Mouse (Mus musculus): ENCODE data around the gene Icmt. TPM values are rescaled to one million over a fixed set of nuclear protein-coding genes. Genes with fewer than 3 reads are reported as not detected.
A peak's percentile ranks its signal among the peaks of the same experiment; 100 is the strongest.

Icmt gene
- 20.3 and 21.3 TPM in 2 replicates for polyA plus RNA-seq (2016; fragmentation: Nextera tagmentation; extraction: Ambion mirVana)

DNA sequence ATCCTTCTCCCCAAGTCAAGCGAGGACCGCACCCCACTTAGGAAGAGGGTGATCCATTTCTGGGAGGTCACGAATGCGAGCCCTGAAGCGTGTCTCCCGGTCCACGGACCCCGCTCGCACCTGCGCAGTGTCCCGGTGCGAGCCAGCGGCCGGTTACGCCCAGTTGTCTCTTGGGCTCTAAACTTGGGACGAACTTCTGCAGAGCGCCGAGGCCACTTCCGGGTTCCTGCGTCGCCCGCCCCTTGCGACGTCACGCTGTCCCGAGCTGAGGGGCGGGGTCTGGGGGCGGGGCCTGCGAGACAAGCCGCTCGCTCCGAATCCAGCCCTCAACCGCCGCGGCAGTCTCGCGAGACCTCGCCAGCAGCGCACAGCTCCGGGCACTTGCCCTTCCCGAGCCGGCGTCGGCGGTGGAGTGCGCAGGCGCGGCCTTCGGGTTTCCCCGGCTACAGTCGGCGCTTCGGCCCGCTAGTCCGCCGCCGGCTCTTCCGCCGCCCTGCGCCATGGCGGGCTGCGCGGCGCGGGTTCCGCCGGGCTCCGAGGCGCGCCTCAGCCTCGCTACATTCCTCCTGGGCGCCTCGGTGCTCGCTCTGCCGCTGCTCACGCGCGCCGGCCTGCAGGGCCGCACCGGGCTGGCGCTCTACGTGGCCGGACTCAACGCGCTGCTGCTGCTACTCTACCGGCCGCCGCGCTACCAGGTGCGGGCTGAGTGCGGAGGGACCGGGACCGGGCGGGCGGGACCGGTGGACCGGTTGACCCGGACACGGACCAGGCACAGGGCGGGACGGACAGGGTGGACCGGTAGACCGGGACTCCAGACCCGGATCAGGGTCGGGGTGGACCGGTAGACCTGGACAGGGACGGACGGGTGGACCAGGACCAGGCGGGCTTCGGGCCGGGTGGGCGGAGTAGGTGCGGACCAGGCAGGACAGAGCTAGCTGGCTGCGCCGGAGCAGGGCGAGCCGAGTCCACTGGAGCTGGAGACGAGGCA lies at the start of gene Icmt:
Icmt (plus strand) TSS at position 354 of the 988 bp plus-strand sequence.
- under 1% methylated on average over 119 of the region's 119 CpGs for WGBS

DNA sequence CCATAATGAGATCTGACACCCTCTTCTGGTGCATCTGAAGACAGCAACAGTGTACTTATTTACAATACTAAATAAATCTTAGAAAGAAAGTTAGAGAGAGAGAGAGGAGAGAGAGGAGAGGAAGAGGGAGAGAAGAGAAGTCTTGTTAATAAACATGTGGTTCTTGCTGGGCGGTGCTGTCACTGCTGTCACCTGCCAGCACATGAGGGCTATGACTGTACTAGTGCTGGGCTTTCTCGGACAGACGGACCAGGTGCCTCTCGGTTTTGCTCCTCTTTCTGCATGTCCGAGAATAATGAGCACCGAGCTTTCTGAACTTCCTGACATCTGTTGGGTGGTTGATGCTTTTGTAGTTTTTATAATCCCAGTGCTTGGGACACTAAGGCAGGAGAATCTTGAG lies 46.4 kb upstream of the Icmt start:
- no peak overlapping the region for H3K27ac ChIP-seq
- H3K9ac ChIP-seq = no peak overlapping the region
- H3K27me3 ChIP-seq = no peaks in the 10 kb centered on the region
- H3K36me3 ChIP-seq (replicated peaks) = peaks cover 11% of the 10 kb centered on the region; the same call in 1 of the 2 replicates
- no peak overlapping the region for H3K4me3 ChIP-seq (replicated peaks)
- peaks cover 8% of the 10 kb centered on the region for H3K4me1 ChIP-seq
- 92% methylated on average over 6 of the region's 6 CpGs for WGBS
- ATAC-seq (ENCODE audit: low FRiP score) = no peak
- no peaks in the 10 kb centered on the region for H3K9me3 ChIP-seq
- no peak overlapping the region for H3K4me2 ChIP-seq

More for the DNA sequence above, at the start of gene Icmt:
- Histone ChIP-seq H3K4me1 (peaks cover 41% of the 10 kb centered on the region), H3K4me3 (replicated peaks) (peak within 1 kb of the TSS; percentile 96), H3K9me3 (no peaks in the 10 kb centered on the region), H3K27ac (peak within 1 kb of the TSS; percentile 73), H3K4me2 (peak within 1 kb of the TSS; percentile 97), H3K9ac (peak within 1 kb of the TSS; percentile 91), H3K36me3 (replicated peaks) (peaks cover 28% of the 10 kb centered on the region), H3K27me3 (peaks cover 50% of the 10 kb centered on the region)
- peak; percentile 96 for ATAC-seq (ENCODE audit: low FRiP score)

DNA sequence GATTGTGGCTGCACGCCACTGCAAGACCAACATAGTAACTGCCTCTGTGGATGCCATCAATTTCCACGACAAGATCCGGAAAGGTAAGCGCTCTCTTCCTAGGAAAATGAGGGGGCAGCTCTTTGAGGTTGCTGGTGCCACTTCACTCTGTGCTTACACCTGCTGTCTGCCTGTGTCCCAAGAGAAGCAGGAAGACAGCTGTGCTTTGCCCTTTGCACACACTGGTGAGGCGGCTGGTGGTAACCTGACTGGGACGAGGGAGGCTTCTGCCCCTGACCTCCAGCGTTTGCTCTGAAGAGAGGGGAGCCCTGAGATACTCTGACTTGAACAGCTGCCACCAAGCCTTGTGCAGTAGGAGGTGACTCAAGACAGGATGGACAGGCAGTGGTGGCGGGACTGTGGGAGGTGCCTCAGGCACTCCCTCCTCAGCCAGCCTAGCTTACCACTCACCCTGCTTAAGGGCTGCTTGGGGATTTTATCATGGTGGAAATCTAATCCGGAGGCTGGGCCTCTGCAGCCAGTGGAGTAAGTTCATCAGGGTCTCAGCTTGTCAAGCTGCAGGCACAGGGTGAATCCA lies 43.8 kb upstream of the Icmt start:
- H3K27ac ChIP-seq = no peak overlapping the region
- 79% methylated on average over 9 of the region's 9 CpGs for WGBS

DNA sequence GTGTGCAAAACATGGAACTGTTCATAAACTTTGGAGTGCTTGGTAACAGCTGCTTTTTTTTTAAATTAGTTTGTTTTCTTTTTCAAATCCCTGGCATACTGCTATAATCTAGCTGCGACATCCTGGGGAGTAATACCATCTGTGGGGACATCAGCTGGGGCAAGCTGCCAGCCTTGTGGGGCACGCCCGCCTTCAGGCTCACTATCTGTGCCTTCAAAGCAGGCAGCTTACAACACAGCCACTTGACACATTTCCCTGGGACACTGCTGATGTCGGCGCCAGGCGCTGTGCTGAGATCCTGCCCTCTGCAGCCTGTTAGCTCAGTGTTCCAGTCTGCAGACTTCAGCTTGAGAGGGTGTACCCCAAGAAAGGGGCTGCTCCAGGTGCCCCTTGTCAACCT lies 40.0 kb upstream of the Icmt start:
- Histone ChIP-seq H3K9me3 (no peaks in the 10 kb centered on the region), H3K27me3 (no peaks in the 10 kb centered on the region), H3K4me2 (no peak overlapping the region), H3K4me3 (replicated peaks) (no peak overlapping the region), H3K4me1 (peaks cover 2% of the 10 kb centered on the region; the same call in 1 of the 2 replicates), H3K27ac (no peak overlapping the region), H3K36me3 (replicated peaks) (peaks cover 12% of the 10 kb centered on the region), H3K9ac (no peak overlapping the region)
- 74% methylated on average over 6 of the region's 6 CpGs for WGBS
- ATAC-seq (ENCODE audit: low FRiP score) = no peak

More for the DNA sequence above, 43.8 kb upstream of the Icmt start:
- no peak overlapping the region for H3K4me3 ChIP-seq (replicated peaks)
- H3K9ac ChIP-seq = no peak overlapping the region
- H3K4me1 ChIP-seq = no peaks in the 10 kb centered on the region; the same call in 1 of the 2 replicates
- no peak overlapping the region for H3K4me2 ChIP-seq
- ATAC-seq (ENCODE audit: low FRiP score) = no peak
- H3K36me3 ChIP-seq (replicated peaks) = peaks cover 11% of the 10 kb centered on the region; the same call in 1 of the 2 replicates
- no peaks in the 10 kb centered on the region for H3K9me3 ChIP-seq
- H3K27me3 ChIP-seq = no peaks in the 10 kb centered on the region

DNA sequence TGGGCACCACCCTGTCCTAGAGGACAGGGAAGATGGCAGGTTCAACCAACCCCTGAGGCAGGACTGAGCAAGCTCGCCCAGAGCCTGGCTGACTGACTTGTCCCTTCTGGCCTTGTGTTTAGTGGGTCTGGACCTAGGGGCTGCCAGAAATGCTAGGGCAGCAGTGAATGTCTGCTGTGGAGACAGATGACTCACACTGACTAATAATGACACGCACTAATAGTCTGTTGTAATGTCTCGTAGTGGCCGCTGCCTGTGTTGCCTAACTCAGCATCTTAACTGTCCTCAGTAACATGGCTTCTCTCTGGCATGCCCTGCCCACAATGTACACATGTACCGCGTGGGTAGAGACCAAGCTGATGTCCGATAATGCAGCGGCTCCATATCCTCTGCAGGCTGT lies 36.6 kb upstream of the Icmt start:
- Histone ChIP-seq H3K9me3 (no peaks in the 10 kb centered on the region), H3K4me2 (no peak overlapping the region), H3K27ac (no peak overlapping the region), H3K27me3 (no peaks in the 10 kb centered on the region), H3K4me1 (peaks cover 15% of the 10 kb centered on the region), H3K36me3 (replicated peaks) (peaks cover 10% of the 10 kb centered on the region), H3K4me3 (replicated peaks) (no peak overlapping the region), H3K9ac (no peak overlapping the region)
- 94% methylated on average over 8 of the region's 8 CpGs for WGBS
- ATAC-seq (ENCODE audit: low FRiP score) = no peak

DNA sequence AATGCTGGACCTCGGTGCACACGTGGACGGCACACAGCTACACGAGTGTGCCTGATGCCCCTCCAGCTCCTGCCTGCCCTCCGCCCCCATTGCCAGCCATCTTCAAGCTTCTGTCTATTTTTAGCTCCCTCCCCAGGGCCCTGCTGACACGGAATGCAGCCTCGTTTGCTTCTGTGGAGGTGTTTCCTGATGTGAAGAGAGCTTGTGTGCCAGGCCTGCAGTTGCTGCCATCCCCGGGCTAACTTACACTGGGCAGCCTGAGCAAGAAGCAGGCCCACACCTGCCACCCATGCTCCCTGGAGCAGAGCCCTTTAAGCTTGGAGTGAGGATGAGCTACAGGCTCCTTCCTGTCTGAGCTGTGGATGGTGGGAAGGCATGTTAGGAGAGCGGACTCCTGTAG lies 34.8 kb upstream of the Icmt start:
- Histone ChIP-seq H3K4me2 (no peak overlapping the region), H3K36me3 (replicated peaks) (peaks cover 10% of the 10 kb centered on the region), H3K27me3 (no peaks in the 10 kb centered on the region), H3K4me1 (peaks cover 15% of the 10 kb centered on the region), H3K4me3 (replicated peaks) (no peak overlapping the region), H3K27ac (no peak overlapping the region), H3K9me3 (no peaks in the 10 kb centered on the region), H3K9ac (no peak overlapping the region)
- no peak for ATAC-seq (ENCODE audit: low FRiP score)
- 81% methylated on average over 9 of the region's 9 CpGs for WGBS

DNA sequence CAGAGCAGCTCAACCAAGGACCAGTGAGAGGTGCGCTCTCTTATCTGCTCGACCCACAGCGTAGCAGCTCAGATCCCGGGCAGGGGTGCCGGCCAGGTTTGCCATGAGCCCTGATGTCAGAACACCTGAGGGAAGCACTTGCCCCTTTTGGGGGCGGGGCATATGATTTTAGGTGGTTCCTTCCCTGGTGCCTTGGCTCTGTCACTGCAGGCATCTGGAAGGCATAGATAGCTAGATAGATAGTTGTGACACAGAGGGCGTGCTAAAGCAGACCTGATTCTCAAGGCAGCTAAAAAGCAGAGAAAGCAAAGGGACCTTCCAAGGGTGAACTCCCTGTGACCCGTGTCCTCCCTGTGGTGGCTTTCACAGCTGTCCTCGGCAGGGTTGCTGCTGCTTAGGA lies 33.9 kb upstream of the Icmt start:
- no peak for ATAC-seq (ENCODE audit: low FRiP score)
- no peak overlapping the region for H3K27ac ChIP-seq
- no peak overlapping the region for H3K9ac ChIP-seq
- H3K9me3 ChIP-seq = no peaks in the 10 kb centered on the region
- no peak overlapping the region for H3K4me2 ChIP-seq
- H3K4me3 ChIP-seq (replicated peaks) = no peak overlapping the region
- peaks cover 15% of the 10 kb centered on the region for H3K4me1 ChIP-seq
- H3K36me3 ChIP-seq (replicated peaks) = peaks cover 10% of the 10 kb centered on the region
- H3K27me3 ChIP-seq = no peaks in the 10 kb centered on the region
- WGBS = 75% methylated on average over 9 of the region's 9 CpGs

DNA sequence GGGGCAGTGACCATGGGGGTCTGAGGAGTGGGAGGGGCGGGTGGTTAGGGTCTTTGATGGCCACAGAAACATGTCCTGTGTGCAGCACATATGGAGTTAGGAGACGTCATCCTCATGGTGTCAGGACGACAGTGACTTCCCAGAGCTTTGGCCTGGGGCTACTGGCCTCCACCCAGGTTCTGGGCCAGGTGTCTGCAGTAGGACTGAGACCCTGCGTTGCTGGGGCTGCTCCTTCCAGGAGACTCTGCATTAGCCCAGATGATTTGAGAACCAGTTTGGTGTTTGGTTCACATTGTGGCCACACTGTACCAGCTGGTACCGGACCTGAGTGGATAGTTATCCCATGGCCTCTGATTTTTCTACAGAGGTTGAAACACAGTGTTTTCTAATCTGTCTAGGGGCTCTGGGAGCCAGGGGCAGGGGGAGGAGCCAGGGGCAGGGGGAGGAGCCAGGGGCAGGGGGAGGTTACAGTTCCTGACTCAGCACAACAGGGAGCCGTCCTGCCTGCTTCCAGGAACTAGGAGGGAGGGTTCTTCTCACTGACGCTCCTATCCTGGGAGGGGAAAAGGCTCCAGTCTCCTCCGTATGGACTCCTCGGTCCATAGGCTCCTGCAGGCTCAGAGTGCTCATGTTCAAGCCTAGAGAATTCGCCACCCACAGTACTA lies 33.4 kb upstream of the Icmt start:
- 34% methylated on average over 10 of the region's 10 CpGs for WGBS
- H3K9ac ChIP-seq = no peak overlapping the region
- H3K27ac ChIP-seq = no peak overlapping the region
- peaks cover 15% of the 10 kb centered on the region for H3K4me1 ChIP-seq
- H3K9me3 ChIP-seq = no peaks in the 10 kb centered on the region
- H3K4me2 ChIP-seq = no peak overlapping the region
- no peak overlapping the region for H3K4me3 ChIP-seq (replicated peaks)
- peaks cover 10% of the 10 kb centered on the region for H3K36me3 ChIP-seq (replicated peaks)
- ATAC-seq (ENCODE audit: low FRiP score) = no peak
- H3K27me3 ChIP-seq = no peaks in the 10 kb centered on the region

DNA sequence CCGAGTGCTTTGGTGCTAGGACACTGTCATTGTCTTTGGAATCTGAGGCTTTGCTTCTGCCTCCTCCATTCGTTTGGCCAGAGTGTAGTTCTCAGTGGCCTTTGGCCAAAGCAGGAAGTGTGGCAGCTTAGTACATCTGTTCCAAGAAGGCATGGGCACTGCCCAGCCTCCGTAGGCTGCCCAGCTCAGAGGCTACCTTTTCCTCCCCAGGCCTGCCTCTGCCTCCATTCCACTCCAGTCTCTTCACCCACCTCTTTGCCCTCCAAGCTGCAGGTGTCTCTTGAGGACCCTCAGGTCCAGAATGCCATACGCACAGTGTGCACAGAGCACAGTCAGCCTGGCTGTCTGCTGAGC lies 32.9 kb upstream of the Icmt start:
- H3K36me3 ChIP-seq (replicated peaks) = peaks cover 10% of the 10 kb centered on the region
- H3K4me2 ChIP-seq = no peak overlapping the region
- no peaks in the 10 kb centered on the region for H3K27me3 ChIP-seq
- peaks cover 15% of the 10 kb centered on the region for H3K4me1 ChIP-seq
- no peak overlapping the region for H3K4me3 ChIP-seq (replicated peaks)
- ATAC-seq (ENCODE audit: low FRiP score) = no peak
- no peaks in the 10 kb centered on the region for H3K9me3 ChIP-seq
- no peak overlapping the region for H3K27ac ChIP-seq
- H3K9ac ChIP-seq = no peak overlapping the region
- 57% methylated on average over 4 of the region's 4 CpGs for WGBS

DNA sequence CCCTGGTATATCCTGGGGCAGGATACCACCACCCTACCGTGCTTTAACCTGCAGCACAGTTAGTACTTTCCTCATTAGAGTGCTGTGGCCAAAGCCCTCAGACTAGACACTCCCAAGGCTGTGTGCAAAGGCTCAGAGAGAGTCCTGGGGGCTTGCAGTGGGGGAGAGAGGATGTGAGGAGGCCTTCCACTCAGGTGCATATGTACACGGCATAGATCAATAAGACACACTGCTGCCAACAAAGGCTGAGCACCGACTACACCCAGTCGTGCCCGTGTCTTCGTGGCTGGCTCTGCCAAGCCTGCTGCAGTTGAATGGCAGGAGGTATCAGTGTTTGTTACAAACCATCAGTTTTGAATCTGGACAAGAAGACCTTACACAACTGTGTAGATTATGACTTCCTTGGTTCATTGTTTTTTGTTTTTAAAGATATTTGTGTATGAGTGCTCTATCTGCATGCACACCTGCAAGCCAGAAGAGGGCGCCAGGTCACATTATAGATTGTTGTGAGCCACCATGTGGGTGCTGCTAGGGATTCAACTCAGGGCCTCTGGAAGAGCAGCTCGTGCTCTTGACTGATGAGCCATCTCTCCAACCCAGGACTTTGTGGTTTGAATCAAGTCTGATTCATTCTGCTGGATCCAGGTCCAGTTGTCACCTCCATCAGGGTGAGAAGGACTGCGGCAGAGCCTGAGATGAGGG lies 32.0 kb upstream of the Icmt start:
- ATAC-seq (ENCODE audit: low FRiP score) = no peak
- Histone ChIP-seq H3K9ac (no peak overlapping the region), H3K27me3 (no peaks in the 10 kb centered on the region), H3K27ac (no peak overlapping the region), H3K4me1 (peaks cover 15% of the 10 kb centered on the region), H3K4me3 (replicated peaks) (no peak overlapping the region), H3K4me2 (no peak overlapping the region), H3K36me3 (replicated peaks) (peaks cover 10% of the 10 kb centered on the region), H3K9me3 (no peaks in the 10 kb centered on the region)
- WGBS = 92% methylated on average over 9 of the region's 9 CpGs

DNA sequence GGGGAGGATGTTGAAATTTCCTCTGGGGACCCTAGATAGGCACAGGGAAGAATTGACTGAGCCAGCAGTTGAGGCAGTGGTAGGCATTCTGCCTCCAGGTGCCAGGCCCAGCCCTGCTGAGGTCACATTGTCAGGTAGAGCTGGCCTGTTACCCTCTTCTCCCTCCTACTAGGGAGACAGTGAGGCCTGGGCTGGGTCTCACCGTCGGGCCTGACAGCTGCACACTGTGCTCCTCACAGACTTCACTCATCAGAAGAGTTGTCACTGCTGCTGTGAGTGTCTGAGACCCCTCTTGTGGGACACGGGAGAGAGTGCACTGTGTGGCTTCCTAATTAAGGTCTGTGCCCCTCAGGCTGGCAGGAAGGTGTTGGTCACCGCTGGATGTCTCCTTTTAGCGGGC lies 31.2 kb upstream of the Icmt start:
- Histone ChIP-seq H3K4me3 (replicated peaks) (no peak overlapping the region), H3K9ac (no peak overlapping the region), H3K27ac (no peak overlapping the region), H3K36me3 (replicated peaks) (peaks cover 9% of the 10 kb centered on the region), H3K9me3 (no peaks in the 10 kb centered on the region), H3K4me1 (peaks cover 15% of the 10 kb centered on the region), H3K27me3 (no peaks in the 10 kb centered on the region), H3K4me2 (no peak overlapping the region)
- WGBS = 63% methylated on average over 5 of the region's 5 CpGs
- ATAC-seq (ENCODE audit: low FRiP score) = no peak

Data from forebrain, embryonic 12.5 days (tissue).